Mouse (Mus musculus) limb, embryonic 12.5 days (tissue): ENCODE data around the gene Snx21. TPM values are rescaled to one million over a fixed set of nuclear protein-coding genes. Genes with fewer than 3 reads are reported as not detected.

ENCODE experiments used
- ATAC-seq: fragments of 200-750 bp; cut with Nextera tagmentation; 2 replicates; pipeline ENCODE4 v1.8.0; 2017; ENCODE audit warnings: low read depth, moderate TSS enrichment; ENCODE audit not compliant: insufficient number of reproducible peaks, insufficient read depth, low FRiP score, low TSS enrichment
- H3K27ac ChIP-seq: fragments of 300-500 bp; sonication (generic); 2 replicates; pipeline ENCODE4 v1.5.1; 2016; ENCODE audit warnings: mild to moderate bottlenecking, moderate library complexity
- H3K27me3 ChIP-seq: fragments of 300-500 bp; sonication (generic); 2 replicates; pipeline ENCODE4 v1.6.1; 2016; ENCODE audit warnings: mild to moderate bottlenecking, moderate library complexity
- H3K36me3 ChIP-seq: fragments of 300-500 bp; sonication (generic); 2 replicates; pipeline ENCODE4 v1.6.1; 2016; ENCODE audit warnings: mild to moderate bottlenecking, moderate library complexity
- H3K4me1 ChIP-seq: fragments of 300-500 bp; sonication (generic); replicated peaks from 2 replicates; pipeline ENCODE4 v1.6.1; 2016
- H3K4me2 ChIP-seq: fragments of 300-500 bp; sonication (generic); 2 replicates; pipeline ENCODE4 v1.6.1; 2016; ENCODE audit warnings: mild to moderate bottlenecking, moderate library complexity
- H3K4me3 ChIP-seq: fragments of 300-500 bp; sonication (generic); replicated peaks from 2 replicates; pipeline ENCODE4 v1.5.1; 2016; ENCODE audit warnings: mild to moderate bottlenecking
- H3K9ac ChIP-seq: fragments of 300-500 bp; sonication (generic); replicated peaks from 2 replicates; pipeline ENCODE4 v1.6.1; 2016; ENCODE audit warnings: mild to moderate bottlenecking, moderate library complexity
- H3K9me3 ChIP-seq: fragments of 300-500 bp; sonication (generic); 2 replicates; pipeline ENCODE4 v1.6.1; 2016; ENCODE audit warnings: mild to moderate bottlenecking, moderate library complexity
- WGBS: fragments of 180-500 bp; shearing (Covaris S2); methylation state at CpG from one replicate; pipeline ENCODE4 v1.1.7; 2016; 5-methylcytosine and 5-hydroxymethylcytosine counted together
- polyA plus RNA-seq: library from polyadenylated mRNA; unstranded; fragments of >200 nt; fragmentation: Nextera tagmentation; extraction: Ambion mirVana; gene quantifications from 2 replicates; pipeline ENCODE4 v1.2.1, GENCODE M21; 2016

Snx21 gene
- polyA plus RNA-seq, 1 experiment from 2014 or later: 19.0 TPM

- Histone ChIP-seq H3K9ac (peak overlapping the region; percentile 86), H3K27ac (no peak overlapping the region), H3K4me2 (peak overlapping the region; percentile 85), H3K9me3 (no peaks in the 10 kb centered on the region), H3K4me1 (peaks cover 23% of the 10 kb centered on the region), H3K27me3 (no peaks in the 10 kb centered on the region), H3K36me3 (peaks cover 48% of the 10 kb centered on the region), H3K4me3 (peak overlapping the region; percentile 87)
- WGBS: 86% methylated on average over 8 of the region's 8 CpGs
- no peak for ATAC-seq
Observed at GRCm38 (mm10) chr2:164771123-164771522, 14.5 kb upstream of the Snx21 start.

GRCm38 (mm10) chr2:164773229-164773988 is 12.2 kb upstream of the Snx21 start:
- no peaks in the 10 kb centered on the region for H3K9me3 ChIP-seq
- H3K9ac ChIP-seq: no peak overlapping the region
- 78% methylated on average over 14 of the region's 14 CpGs for WGBS
- H3K27me3 ChIP-seq: 0 out of 2 replicates have a peak, but pooled peaks cover 5% of the 10 kb centered on the region
- H3K4me1 ChIP-seq: peaks cover 23% of the 10 kb centered on the region
- no peak for ATAC-seq
- 0 out of 2 replicates have a peak overlapping the region, but pooled peaks have one; percentile 7 for H3K27ac ChIP-seq
- H3K4me3 ChIP-seq: no peak overlapping the region
- H3K4me2 ChIP-seq: no peak overlapping the region
- H3K36me3 ChIP-seq: peaks cover 25% of the 10 kb centered on the region

GRCm38 (mm10) chr2:164773989-164774364 is 11.6 kb upstream of the Snx21 start:
- no peak for ATAC-seq
- Histone ChIP-seq H3K36me3 (peaks cover 24% of the 10 kb centered on the region), H3K27me3 (0 out of 2 replicates have a peak, but pooled peaks cover 5% of the 10 kb centered on the region), H3K4me3 (no peak overlapping the region), H3K27ac (no peak overlapping the region), H3K4me2 (no peak overlapping the region), H3K9ac (no peak overlapping the region), H3K9me3 (no peaks in the 10 kb centered on the region), H3K4me1 (peaks cover 23% of the 10 kb centered on the region)
- 88% methylated on average over 5 of the region's 5 CpGs for WGBS

GRCm38 (mm10) chr2:164776130-164776529 is 9.5 kb upstream of the Snx21 start:
- no peaks in the 10 kb centered on the region for H3K9me3 ChIP-seq
- H3K4me1 ChIP-seq: peaks cover 12% of the 10 kb centered on the region
- H3K9ac ChIP-seq: no peak overlapping the region
- H3K27me3 ChIP-seq: 0 out of 2 replicates have a peak, but pooled peaks cover 5% of the 10 kb centered on the region
- H3K4me2 ChIP-seq: no peak overlapping the region
- ATAC-seq: no peak
- peaks cover 22% of the 10 kb centered on the region for H3K36me3 ChIP-seq
- no peak overlapping the region for H3K4me3 ChIP-seq
- 90% methylated on average over 6 of the region's 6 CpGs for WGBS
- H3K27ac ChIP-seq: no peak overlapping the region

GRCm38 (mm10) chr2:164776801-164777200 is 8.8 kb upstream of the Snx21 start:
- no peak for ATAC-seq
- H3K4me1 ChIP-seq: peaks cover 6% of the 10 kb centered on the region
- 67% methylated on average over 17 of the region's 17 CpGs for WGBS
- no peak overlapping the region for H3K9ac ChIP-seq
- H3K27ac ChIP-seq: no peak overlapping the region
- H3K27me3 ChIP-seq: 0 out of 2 replicates have a peak, but pooled peaks cover 6% of the 10 kb centered on the region
- no peak overlapping the region for H3K4me3 ChIP-seq
- peaks cover 15% of the 10 kb centered on the region for H3K36me3 ChIP-seq
- no peaks in the 10 kb centered on the region for H3K9me3 ChIP-seq
- H3K4me2 ChIP-seq: no peak overlapping the region

GRCm38 (mm10) chr2:164777246-164778014 is 8.2 kb upstream of the Snx21 start:
- Histone ChIP-seq H3K9me3 (no peaks in the 10 kb centered on the region), H3K9ac (no peak overlapping the region), H3K4me2 (no peak overlapping the region), H3K36me3 (peaks cover 9% of the 10 kb centered on the region; the same call in 1 of the 2 replicates), H3K4me1 (no peaks in the 10 kb centered on the region), H3K27ac (no peak overlapping the region), H3K4me3 (no peak overlapping the region), H3K27me3 (0 out of 2 replicates have a peak, but pooled peaks cover 8% of the 10 kb centered on the region)
- no peak for ATAC-seq
- 84% methylated on average over 30 of the region's 30 CpGs for WGBS

GRCm38 (mm10) chr2:164778015-164778287 is 7.7 kb upstream of the Snx21 start:
- Histone ChIP-seq H3K36me3 (peaks cover 4% of the 10 kb centered on the region; the same call in 1 of the 2 replicates), H3K4me3 (no peak overlapping the region), H3K4me1 (no peaks in the 10 kb centered on the region), H3K9me3 (no peaks in the 10 kb centered on the region), H3K9ac (no peak overlapping the region), H3K27me3 (0 out of 2 replicates have a peak, but pooled peaks cover 8% of the 10 kb centered on the region), H3K27ac (no peak overlapping the region), H3K4me2 (no peak overlapping the region)
- no peak for ATAC-seq
- 92% methylated on average over 11 of the region's 11 CpGs for WGBS

- H3K9ac ChIP-seq: no peak overlapping the region
- 82% methylated on average over 7 of the region's 7 CpGs for WGBS
- no peak overlapping the region for H3K27ac ChIP-seq
- H3K4me2 ChIP-seq: no peak overlapping the region
- no peaks in the 10 kb centered on the region for H3K4me1 ChIP-seq
- no peak overlapping the region for H3K4me3 ChIP-seq
- 0 out of 2 replicates have a peak, but pooled peaks cover 8% of the 10 kb centered on the region for H3K27me3 ChIP-seq
- no peaks in the 10 kb centered on the region for H3K9me3 ChIP-seq
- no peak for ATAC-seq
- no peaks in the 10 kb centered on the region for H3K36me3 ChIP-seq
Observed at GRCm38 (mm10) chr2:164778809-164779208, 6.8 kb upstream of the Snx21 start.

- 66% methylated on average over 8 of the region's 8 CpGs for WGBS
- Histone ChIP-seq H3K27ac (no peak within 1 kb of the TSS), H3K36me3 (no peaks in the 10 kb centered on the region), H3K4me1 (peaks cover 1% of the 10 kb centered on the region; the same call in 1 of the 2 replicates), H3K4me2 (no peak within 1 kb of the TSS), H3K9me3 (no peaks in the 10 kb centered on the region), H3K9ac (no peak within 1 kb of the TSS), H3K4me3 (no peak within 1 kb of the TSS), H3K27me3 (0 out of 2 replicates have a peak, but pooled peaks cover 8% of the 10 kb centered on the region)
- ATAC-seq: no peak
Observed at GRCm38 (mm10) chr2:164779481-164780086, 6.0 kb upstream of the Snx21 start, which contains the start of gene Tnnc2. TSS of gene Tnnc2 (minus strand) at chr2:164779967.

- H3K4me2 ChIP-seq: no peak overlapping the region
- 73% methylated on average over 4 of the region's 4 CpGs for WGBS
- no peaks in the 10 kb centered on the region for H3K36me3 ChIP-seq
- H3K27ac ChIP-seq: no peak overlapping the region
- 0 out of 2 replicates have a peak, but pooled peaks cover 6% of the 10 kb centered on the region for H3K27me3 ChIP-seq
- H3K4me3 ChIP-seq: no peak overlapping the region
- peaks cover 8% of the 10 kb centered on the region for H3K4me1 ChIP-seq
- no peak overlapping the region for H3K9ac ChIP-seq
- ATAC-seq: no peak
- no peaks in the 10 kb centered on the region for H3K9me3 ChIP-seq
Observed at GRCm38 (mm10) chr2:164781876-164782275, 3.7 kb upstream of the Snx21 start.
